ENCODE assay signal across 8 mouse cellular contexts in genomic region chr17:81189996-81190395, GRCm38 (mm10).
DNase-seq lines count a peak whose midpoint lies in the region; ATAC-seq and TF ChIP-seq lines count a peak whose summit lies in the region.

No protein-coding gene starts in this region.

- H3K9ac ChIP-seq in heart, embryonic 16.5 days (ENCODE audit: low read length): no peak overlapping the region
- no peak overlapping the region for H3K9ac ChIP-seq in forebrain, postnatal 0 days
- H3K9ac ChIP-seq in limb, embryonic 14.5 days (ENCODE audit: low read depth, low read length, severe bottlenecking): no peak overlapping the region
- no peak overlapping the region for H3K9ac ChIP-seq in neural tube, embryonic 11.5 days (ENCODE audit: low read length)

- no peak for DNase-seq in heart, embryonic 10.5 days (ENCODE audit: low spot score)
- DNase-seq in cerebellum, adult 11-12 months: peak; percentile 7
- peak; percentile 49 for DNase-seq in forebrain, postnatal 0 days
- peak; percentile 33 for DNase-seq in kidney, adult 2 months
- no peak for DNase-seq in limb, embryonic 14.5 days (ENCODE audit: low spot score)
- DNase-seq in neural tube, embryonic 11.5 days (ENCODE audit: low spot score): peak; percentile 57

- no peaks in the 10 kb centered on the region for H3K9me3 ChIP-seq in heart, embryonic 16.5 days (replicated peaks; ENCODE audit: control insufficient read depth, low read length)
- no peaks in the 10 kb centered on the region for H3K9me3 ChIP-seq in heart, embryonic 10.5 days
- no peaks in the 10 kb centered on the region for H3K9me3 ChIP-seq in forebrain, postnatal 0 days (ENCODE audit: low read length)
- H3K9me3 ChIP-seq in limb, embryonic 14.5 days (ENCODE audit: control insufficient read depth, low read length): no peaks in the 10 kb centered on the region
- no peaks in the 10 kb centered on the region for H3K9me3 ChIP-seq in neural tube, embryonic 11.5 days (ENCODE audit: control insufficient read depth, low read length)

- H3K4me1 ChIP-seq in heart, embryonic 16.5 days (ENCODE audit: control insufficient read depth, insufficient read depth, low read length): no peaks in the 10 kb centered on the region
- no peaks in the 10 kb centered on the region for H3K4me1 ChIP-seq in heart, embryonic 10.5 days
- no peaks in the 10 kb centered on the region for H3K4me1 ChIP-seq in forebrain, postnatal 0 days (ENCODE audit: insufficient read depth)
- no peaks in the 10 kb centered on the region for H3K4me1 ChIP-seq in kidney, adult 2 months (ENCODE audit: control insufficient read depth, insufficient read depth, low read length)
- peaks cover 5% of the 10 kb centered on the region; the same call in 1 of the 2 replicates for H3K4me1 ChIP-seq in limb, embryonic 14.5 days (ENCODE audit: control insufficient read depth, insufficient read depth, low read length)
- no peaks in the 10 kb centered on the region for H3K4me1 ChIP-seq in neural tube, embryonic 11.5 days (ENCODE audit: control insufficient read depth, insufficient read depth, low read length)

- peak; percentile 45; the same call in 1 of the 2 replicates for ATAC-seq in heart, embryonic 16.5 days (replicated peaks; ENCODE audit: extremely low read depth, insufficient read depth, low FRiP score)
- ATAC-seq in forebrain, postnatal 0 days: peak; percentile 43; the same call in 1 of the 2 replicates
- peak; percentile 47 for ATAC-seq in limb, embryonic 14.5 days (ENCODE audit: low FRiP score, low read depth)
- ATAC-seq in neural tube, embryonic 11.5 days (ENCODE audit: insufficient read depth, low FRiP score, low TSS enrichment): peak; percentile 51; the same call in 1 of the 2 replicates
- ATAC-seq in CD4-positive, CD25-positive, alpha-beta regulatory T cell, adult 4 months: no peak

- no peaks in the 10 kb centered on the region for H3K27me3 ChIP-seq in heart, embryonic 16.5 days (ENCODE audit: control insufficient read depth, insufficient read depth, low read length)
- no peaks in the 10 kb centered on the region for H3K27me3 ChIP-seq in heart, embryonic 10.5 days (ENCODE audit: insufficient read depth, poor library complexity, severe bottlenecking)
- H3K27me3 ChIP-seq in forebrain, postnatal 0 days (ENCODE audit: insufficient read depth, low read length): no peaks in the 10 kb centered on the region
- H3K27me3 ChIP-seq in kidney, adult 2 months (replicated peaks; ENCODE audit: control insufficient read depth, insufficient read depth, low read length): no peaks in the 10 kb centered on the region
- no peaks in the 10 kb centered on the region for H3K27me3 ChIP-seq in limb, embryonic 14.5 days (ENCODE audit: control insufficient read depth, insufficient read depth, low read length)
- no peaks in the 10 kb centered on the region for H3K27me3 ChIP-seq in neural tube, embryonic 11.5 days (ENCODE audit: control insufficient read depth, insufficient read depth, low read length)

- H3K4me2 ChIP-seq in heart, embryonic 16.5 days (ENCODE audit: low read depth, low read length): no peak overlapping the region
- no peak overlapping the region for H3K4me2 ChIP-seq in forebrain, postnatal 0 days (ENCODE audit: low read depth)
- H3K4me2 ChIP-seq in limb, embryonic 14.5 days (replicated peaks; ENCODE audit: low read depth, low read length, severe bottlenecking): no peak overlapping the region
- H3K4me2 ChIP-seq in neural tube, embryonic 11.5 days (ENCODE audit: low read depth): no peak overlapping the region

- no peaks in the 10 kb centered on the region for H3K36me3 ChIP-seq in heart, embryonic 16.5 days (ENCODE audit: control insufficient read depth, insufficient read depth)
- H3K36me3 ChIP-seq in heart, embryonic 10.5 days: no peaks in the 10 kb centered on the region
- no peaks in the 10 kb centered on the region for H3K36me3 ChIP-seq in forebrain, postnatal 0 days (ENCODE audit: insufficient read depth)
- H3K36me3 ChIP-seq in kidney, adult 2 months (ENCODE audit: control insufficient read depth, insufficient read depth, low read length): no peaks in the 10 kb centered on the region
- H3K36me3 ChIP-seq in limb, embryonic 14.5 days (ENCODE audit: control insufficient read depth, insufficient read depth, low read length): no peaks in the 10 kb centered on the region
- no peaks in the 10 kb centered on the region for H3K36me3 ChIP-seq in neural tube, embryonic 11.5 days (ENCODE audit: control insufficient read depth, insufficient read depth, low read length)

- peak; percentile 81 for TF ChIP-seq CTCF in forebrain, postnatal 0 days (IDR thresholded peaks at IDR 0.05; ENCODE audit: low read depth)
- TF ChIP-seq CTCF in kidney, adult 2 months (conservative IDR thresholded peaks at IDR 0.05; ENCODE audit: insufficient read depth, insufficient read length, low read depth, low read length): peak; percentile 67

- H3K27ac ChIP-seq in heart, embryonic 16.5 days (ENCODE audit: low read length): no peak overlapping the region
- H3K27ac ChIP-seq in heart, embryonic 10.5 days: no peak overlapping the region
- H3K27ac ChIP-seq in forebrain, postnatal 0 days (ENCODE audit: low read depth, low read length): no peak overlapping the region
- H3K27ac ChIP-seq in kidney, adult 2 months (ENCODE audit: insufficient read depth, low read depth, low read length): no peak overlapping the region
- H3K27ac ChIP-seq in limb, embryonic 14.5 days (replicated peaks; ENCODE audit: low read depth, low read length): no peak overlapping the region
- H3K27ac ChIP-seq in neural tube, embryonic 11.5 days (ENCODE audit: low read depth, low read length): no peak overlapping the region

- no peak for TF ChIP-seq POLR2A in kidney, adult 2 months (IDR thresholded peaks at IDR 0.05; ENCODE audit: low read depth, low read length)
- TF ChIP-seq POLR2A in limb, embryonic 14.5 days (IDR thresholded peaks at IDR 0.05; ENCODE audit: borderline replicate concordance, extremely low read depth, insufficient read depth, insufficient read length): no peak

- H3K4me3 ChIP-seq in heart, embryonic 16.5 days (ENCODE audit: low read length): no peak overlapping the region
- no peak overlapping the region for H3K4me3 ChIP-seq in heart, embryonic 10.5 days
- no peak overlapping the region for H3K4me3 ChIP-seq in forebrain, postnatal 0 days (ENCODE audit: low read depth, low read length)
- H3K4me3 ChIP-seq in kidney, adult 2 months (ENCODE audit: insufficient read depth, low read depth, low read length): no peak overlapping the region
- H3K4me3 ChIP-seq in limb, embryonic 14.5 days (replicated peaks; ENCODE audit: low read length): no peak overlapping the region
- no peak overlapping the region for H3K4me3 ChIP-seq in neural tube, embryonic 11.5 days (ENCODE audit: low read depth, low read length)

- 42% methylated on average over 4 of the region's 4 CpGs for WGBS in heart, embryonic 16.5 days
- 51% methylated on average over 4 of the region's 4 CpGs for WGBS in heart, embryonic 10.5 days
- WGBS in forebrain, postnatal 0 days: 55% methylated on average over 4 of the region's 4 CpGs
- WGBS in kidney, adult 2 months: 45% methylated on average over 4 of the region's 4 CpGs
- WGBS in limb, embryonic 14.5 days: 54% methylated on average over 4 of the region's 4 CpGs
- WGBS in neural tube, embryonic 11.5 days: 64% methylated on average over 4 of the region's 4 CpGs

Comparison
In these comparisons a context has a peak if more than half of its experiments do, and no peak if none do; other contexts are left out.
1. DNase-seq: peak in cerebellum, adult 11-12 months (single experiment), forebrain, postnatal 0 days (single experiment), kidney, adult 2 months (single experiment) and neural tube, embryonic 11.5 days (single experiment); none in heart, embryonic 10.5 days (single experiment) and limb, embryonic 14.5 days (single experiment).